Mouse (Mus musculus): ENCODE data around the gene Il12rb1. TPM values are rescaled to one million over a fixed set of nuclear protein-coding genes. Genes with fewer than 3 reads are reported as not detected.
A peak's percentile ranks its signal among the peaks of the same experiment; 100 is the strongest.

The Il12rb1 gene
- 0.58 and 0.94 TPM in 2 replicates for polyA plus RNA-seq (2012; rRNA removed)

DNA sequence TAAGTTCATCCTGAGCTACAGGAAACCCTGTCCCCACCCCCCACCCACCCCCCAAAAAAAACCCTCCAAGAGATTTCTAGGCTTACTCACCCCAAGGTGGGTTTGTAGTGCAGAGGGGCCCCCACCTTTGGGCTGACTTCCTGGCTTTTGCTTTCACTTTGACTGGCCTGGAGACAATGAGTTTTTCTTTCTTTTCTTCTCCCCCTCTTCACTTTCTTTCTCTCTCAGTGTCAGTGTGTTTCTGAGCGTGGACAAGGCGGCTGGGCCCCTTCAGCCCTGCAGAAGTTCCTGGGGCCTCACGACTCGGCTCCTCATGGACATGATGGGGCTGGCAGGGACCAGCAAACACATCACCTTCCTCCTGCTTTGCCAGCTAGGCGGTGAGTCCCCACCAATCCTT lies at the start of gene Il12rb1:
Gene Il12rb1, plus strand, starts transcription at position 211 of the 400 bp plus-strand sequence.
- no peak for DNase-seq (ENCODE audit: low spot score)

DNA sequence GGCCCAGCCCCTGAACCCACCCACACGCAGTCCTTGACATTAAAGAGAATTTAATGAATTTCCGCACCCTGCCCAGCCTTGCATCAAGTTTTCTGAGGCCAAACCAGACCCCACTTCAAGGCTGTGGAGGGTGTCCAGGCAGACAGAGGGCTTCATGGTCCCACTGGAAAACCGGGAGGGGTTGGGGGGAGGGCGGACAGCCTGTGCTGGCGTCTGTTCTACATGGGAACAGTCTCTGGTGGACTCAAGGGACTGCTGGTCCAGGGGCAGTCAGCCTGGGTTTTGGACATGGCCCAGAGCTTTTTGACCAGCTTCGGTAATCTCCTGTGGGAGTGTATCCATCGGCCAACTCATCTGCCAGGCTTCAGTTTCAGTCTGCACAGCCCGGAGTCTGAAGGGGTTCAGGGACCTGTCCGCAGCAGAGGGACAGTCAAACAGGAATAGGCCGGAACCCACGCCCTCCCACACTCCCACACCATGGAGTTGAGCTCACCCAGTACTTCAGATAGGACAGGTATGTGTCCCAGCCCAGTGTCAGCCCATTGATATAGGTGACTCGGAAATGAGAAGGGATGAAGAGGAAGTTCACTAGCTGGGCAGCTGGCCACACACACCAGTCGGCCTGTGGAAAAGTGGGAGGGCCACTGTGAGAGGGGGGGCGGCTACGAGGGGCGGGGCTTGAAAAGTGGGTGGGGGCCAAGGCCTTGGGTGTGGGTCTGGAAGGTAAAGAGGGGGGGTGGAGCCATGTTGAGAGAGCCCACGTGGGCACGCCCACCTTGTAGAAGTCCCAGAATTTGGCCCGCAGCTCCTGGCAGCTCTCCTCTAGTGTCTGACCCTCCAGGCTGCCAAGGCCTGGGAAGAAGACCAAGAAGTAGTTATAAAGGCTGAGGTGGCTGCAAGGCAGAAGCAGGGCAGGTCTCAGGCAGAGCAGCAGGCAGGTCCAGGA lies 49.4 kb upstream of the Il12rb1 start:
- DNase-seq (ENCODE audit: low spot score), result no peak

DNA sequence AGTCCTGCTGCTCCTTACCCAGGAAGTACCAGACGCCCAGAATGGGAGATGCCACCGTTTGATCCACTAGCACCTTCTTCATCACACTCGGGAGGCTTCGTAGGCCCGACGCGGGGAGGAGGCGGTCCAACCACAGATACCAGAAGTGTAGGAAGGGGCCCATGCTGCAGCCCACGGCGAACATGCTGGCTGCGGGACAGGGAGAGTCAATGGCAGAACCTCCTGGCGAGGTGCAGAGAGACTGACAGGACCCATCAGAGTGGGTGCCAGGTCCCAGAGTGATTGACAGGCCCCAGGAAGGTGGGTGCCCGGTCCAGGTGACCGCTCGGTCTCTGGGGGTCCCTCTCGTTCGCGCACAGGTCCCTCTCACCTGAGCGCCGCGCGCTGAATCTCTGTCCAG lies 47.9 kb upstream of the Il12rb1 start:
- no peak for DNase-seq (ENCODE audit: low spot score)

DNA sequence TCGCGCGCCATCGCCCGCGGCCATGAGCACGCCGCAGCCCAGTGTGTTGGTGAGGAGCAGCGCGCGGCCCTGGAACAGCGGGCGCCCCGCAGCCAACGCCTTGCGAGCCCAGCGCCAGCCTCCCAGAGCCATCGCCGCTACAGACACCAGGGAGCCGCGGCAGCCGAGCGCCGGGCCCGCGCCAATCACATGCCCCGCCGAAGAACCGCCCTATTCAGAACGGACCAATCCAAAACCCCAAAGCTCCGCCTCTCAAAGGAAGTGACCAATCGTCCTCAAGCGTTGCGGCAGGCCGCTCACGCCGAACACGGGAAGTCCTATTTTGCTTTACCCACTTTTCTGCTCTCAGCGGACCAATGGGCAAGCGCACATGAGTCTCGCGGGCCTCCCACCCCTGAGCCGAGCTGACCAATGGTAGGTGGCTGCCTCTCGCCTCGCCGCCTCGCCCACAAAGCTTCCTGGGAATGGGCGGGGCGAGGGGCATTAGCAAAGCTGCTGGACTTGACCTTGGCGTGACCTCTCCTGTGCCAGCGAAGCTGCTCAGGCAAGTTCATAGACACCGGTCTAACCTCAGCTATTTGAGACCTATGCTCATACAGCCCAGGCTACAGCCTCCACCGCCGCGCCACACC lies 47.4 kb upstream of the Il12rb1 start, which contains the start of gene Mpv17l2:
Gene Mpv17l2, minus strand, starts transcription at position 172 of the 632 bp plus-strand sequence.
- peak; percentile 77 for DNase-seq (ENCODE audit: low spot score)

DNA sequence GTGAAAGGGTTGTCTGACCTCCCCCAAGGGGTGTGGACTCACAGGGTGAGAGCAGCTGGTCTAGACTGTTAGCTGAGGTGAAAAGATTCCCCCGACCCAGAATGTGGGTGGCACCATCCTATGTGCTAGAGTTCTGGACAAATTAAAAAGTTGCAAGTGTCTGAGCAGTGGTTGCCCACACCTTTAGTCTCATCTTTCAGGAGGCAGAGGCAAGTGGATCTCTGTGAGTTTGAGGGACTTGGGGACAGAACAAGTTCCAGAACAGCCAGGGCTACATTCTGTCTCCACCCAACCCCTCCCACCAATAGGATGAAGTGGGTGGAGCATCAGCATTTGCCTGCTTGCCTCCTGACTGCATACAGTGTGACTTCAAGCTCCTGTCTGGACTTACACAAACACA lies 46.1 kb upstream of the Il12rb1 start:
- no peak for DNase-seq (ENCODE audit: low spot score)

DNA sequence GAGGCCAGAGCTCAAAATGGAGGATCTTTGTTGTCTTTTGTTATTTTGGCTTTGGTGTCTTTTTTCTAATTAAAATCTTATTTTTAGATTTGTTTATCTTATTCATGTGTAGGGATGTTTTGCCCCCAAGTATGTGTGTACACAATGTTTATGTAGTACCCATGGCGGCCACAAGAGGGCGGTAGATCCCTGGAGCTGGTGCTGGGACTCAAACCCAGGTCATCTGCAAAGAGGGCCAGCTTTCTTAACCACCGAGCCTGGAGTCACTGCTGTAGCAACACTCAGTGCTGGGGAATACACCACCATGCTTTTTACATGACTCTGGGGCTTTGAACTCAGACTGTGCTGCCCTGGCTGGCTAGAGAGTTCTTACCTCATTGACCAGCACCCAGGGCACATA lies 44.9 kb upstream of the Il12rb1 start:
- DNase-seq (ENCODE audit: low spot score), result no peak

DNA sequence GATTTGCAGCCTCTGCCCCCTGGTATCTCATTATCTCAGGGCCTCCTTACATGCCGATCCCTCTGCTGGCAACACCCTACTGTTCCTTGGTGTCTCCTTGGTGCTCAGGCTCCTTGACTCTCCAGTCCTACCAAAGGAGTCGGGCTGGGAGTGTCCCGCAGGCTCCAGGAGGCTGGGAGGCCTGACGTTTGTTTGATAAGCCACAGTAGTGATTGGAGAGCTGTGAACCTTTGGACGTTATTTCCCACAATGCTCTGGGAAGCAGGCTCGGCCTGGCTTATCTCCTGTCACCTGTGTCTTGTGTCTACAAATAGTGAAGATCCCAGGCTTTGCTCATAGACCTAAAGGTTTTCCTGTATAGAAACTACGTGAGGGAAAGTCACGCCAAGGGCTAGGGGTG lies 44.2 kb upstream of the Il12rb1 start:
- DNase-seq (ENCODE audit: low spot score), result no peak

DNA sequence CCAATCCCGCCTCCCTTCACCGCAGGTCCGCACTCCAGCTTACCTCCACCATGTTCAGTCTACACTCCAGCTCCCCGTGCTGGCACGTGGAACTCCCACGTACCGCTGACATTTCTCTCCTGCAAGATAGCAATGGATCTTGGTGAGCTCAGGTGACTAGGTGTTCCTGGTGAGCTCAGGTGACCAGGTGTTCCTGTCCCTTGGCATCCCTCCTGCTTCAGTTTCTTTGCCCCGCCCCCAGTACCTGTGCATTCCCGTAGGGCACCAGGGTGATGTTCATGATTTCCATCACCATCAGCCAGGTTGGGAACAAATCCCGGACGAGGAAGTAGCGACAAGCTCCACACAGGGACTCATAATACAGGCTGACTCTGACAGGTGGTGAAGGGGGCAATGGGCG lies 43.6 kb upstream of the Il12rb1 start:
- no peak for DNase-seq (ENCODE audit: low spot score)

DNA sequence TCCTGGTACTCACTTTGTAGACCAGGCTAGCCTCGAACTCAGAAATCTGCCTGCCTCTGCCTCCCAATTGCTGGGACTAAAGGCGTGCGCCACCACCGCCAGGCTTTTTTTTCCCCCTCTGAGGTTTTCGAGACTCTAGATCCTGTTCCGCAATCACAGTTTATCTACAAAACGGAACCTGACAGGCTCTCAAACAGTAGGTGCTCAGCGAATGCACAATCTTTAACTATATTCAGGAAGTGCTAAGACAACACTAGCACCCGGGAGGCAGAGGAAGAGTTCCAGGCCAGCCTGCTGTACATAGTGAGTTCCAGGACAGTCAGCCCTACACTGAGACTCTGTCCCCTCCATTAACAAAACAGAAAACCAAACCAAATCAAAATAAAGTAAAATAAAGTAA lies 42.9 kb upstream of the Il12rb1 start:
- no peak for DNase-seq (ENCODE audit: low spot score)

DNA sequence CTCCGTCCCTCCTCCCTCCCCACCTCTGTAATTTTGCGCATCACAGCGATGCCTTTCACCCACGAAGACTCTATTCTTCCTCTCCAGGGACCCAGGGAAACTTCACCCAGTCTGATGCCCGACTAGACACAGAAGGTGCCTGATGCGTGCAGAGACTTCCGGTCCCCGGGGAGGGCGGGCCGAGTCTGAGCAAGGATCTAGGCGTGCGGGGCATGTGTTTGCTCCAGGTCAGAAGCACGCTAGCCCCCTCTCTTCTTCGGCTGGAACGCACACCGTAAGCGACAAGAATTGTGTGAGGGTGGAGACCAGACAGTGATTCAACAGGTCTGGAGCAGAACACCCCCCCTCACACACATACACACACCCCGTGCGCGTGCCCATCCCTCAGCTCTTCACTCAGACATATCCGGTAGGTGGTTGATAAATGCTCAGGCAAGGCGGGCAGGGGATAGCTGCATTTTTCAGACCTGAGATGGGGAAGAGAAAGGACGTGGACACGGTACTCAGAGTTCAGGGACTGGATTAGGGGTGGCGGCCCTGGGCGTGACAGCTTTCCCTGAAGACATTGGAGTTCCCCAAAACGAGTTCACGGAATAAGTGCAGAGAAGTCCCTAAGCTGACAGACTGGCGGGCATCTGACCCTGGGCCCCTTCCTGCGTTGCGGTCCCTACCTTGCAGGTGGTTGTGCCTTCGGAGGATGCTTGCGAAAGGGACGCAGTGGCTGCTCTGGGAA lies 42.2 kb upstream of the Il12rb1 start:
- no peak for DNase-seq (ENCODE audit: low spot score)

DNA sequence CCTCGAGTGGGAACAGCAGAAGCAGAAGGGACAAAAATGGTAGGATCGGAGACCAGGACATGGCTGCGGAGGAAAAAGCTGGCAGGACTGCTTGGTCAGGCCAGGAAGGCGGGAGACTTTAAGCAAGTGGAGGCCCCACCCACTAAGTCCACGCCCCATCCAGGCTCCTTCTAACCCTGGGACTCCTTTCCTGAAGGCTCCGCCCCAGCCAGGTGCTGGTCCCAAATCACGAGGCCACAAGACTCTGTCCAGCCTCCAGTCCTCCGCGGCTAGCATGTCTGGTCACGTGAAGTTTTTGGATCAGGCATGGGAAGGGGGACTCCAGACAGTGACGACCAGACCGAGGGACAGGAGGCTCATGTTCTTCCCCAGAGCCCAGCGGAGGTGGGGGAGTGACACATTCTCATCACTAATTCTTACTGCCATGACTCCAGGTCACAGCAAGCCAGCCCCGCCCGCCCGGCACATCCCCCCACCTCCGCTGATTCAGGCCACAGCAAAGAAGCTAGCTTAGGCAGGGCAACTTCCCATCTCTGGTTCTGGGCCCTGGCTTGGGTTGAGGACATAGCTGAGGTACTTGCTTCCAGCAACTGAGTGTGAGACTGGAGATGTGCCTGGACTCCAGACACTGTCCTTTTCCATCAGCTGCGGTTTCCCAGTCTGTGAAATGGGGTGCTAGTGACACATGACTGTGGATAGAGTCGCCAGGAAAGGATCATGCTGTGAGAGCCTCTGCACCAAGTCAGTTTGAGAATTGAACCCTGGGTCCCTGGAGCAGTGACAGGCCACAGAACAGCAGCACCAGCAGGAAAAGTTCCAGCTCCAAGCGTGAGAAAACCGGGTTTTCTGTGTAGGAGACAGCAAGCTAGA lies 41.4 kb upstream of the Il12rb1 start:
- no peak for DNase-seq (ENCODE audit: low spot score)

DNA sequence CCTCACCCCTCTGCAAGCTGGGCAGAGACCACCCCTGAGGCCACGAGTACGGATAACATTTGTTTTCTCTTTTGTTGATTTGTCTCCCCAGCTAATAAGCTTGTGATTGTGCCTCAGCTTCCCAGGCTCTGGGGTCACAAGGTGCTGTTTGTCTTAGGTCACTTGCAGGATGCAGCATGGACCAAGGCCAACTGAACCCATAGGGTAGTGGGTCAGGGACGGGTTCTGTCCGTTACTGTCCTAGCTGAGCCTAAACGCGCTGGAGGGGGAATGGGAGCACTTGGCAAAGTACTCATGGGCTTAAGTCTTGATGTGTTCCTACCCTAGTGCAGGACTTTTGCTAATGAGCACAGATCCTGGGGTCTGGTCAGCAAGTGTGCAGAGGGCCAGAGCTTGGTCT lies 40.7 kb upstream of the Il12rb1 start:
- no peak for DNase-seq (ENCODE audit: low spot score)

DNA sequence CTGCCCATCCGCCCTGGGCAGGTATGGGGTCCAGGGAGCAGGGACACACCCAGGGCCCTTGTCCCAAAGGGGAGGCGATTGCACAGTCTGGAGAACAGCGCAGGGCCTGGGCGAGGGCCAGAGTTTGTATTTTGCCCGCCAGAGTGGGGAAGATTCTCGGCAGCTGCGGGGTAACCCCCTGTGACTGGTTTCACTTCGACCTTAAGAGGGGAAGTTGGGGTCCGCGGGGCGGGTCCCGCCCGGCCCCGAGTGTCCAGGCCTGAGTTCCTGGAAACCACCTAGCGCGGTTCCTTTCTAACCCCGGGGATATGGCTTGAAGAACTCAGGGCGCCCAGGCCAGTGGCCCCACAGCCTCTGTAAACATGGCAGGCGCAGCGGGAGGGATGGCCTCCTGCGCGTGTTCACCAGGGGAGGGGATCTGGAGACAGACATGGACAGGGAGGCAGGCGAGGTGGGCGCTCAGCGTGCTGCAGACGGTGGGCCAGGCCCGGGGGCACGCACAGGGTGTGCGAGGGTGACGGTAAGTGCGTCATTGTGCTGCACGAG lies 39.9 kb upstream of the Il12rb1 start:
- DNase-seq (ENCODE audit: low spot score), result no peak

DNA sequence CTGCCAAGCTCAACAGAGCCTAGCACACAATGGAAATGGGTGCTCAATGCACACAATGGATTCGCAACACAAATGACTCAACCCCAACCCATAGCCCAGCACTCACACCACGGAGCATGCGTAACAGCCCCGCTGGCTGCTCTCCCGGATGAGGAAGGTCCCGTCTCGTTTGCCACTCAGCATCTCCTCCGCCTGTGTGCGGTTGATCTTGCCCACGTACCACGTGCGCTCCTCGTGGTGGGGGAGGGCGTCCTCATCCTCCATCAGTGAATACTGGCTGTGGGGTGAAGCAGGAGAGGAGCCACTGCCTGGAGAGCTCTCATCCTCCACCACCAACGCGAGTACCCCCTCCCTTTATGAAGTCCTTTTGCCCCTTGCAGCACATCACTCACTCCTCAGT lies 39.3 kb upstream of the Il12rb1 start:
- no peak for DNase-seq (ENCODE audit: low spot score)

DNA sequence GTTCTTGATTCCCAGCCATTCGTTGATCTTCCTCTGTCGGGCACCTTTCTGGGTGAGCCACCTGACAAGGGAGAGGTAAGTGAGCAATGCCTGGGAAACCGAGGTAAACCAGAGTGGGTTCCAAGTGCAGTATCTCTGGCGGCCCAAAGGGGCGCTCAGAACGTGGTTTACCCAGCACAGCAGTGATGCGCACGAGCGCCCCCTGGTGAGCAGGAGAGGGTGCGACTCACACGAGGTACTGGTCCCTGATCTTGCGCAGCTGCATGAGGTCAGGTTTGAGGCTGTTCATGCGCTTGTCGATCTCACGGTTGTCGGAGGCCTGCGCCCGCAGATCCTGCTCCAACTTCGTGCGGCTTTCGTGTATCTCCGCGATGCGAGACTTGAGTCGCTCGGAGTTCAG lies 38.9 kb upstream of the Il12rb1 start:
- peak; percentile 93 for DNase-seq (ENCODE audit: low spot score)

DNA sequence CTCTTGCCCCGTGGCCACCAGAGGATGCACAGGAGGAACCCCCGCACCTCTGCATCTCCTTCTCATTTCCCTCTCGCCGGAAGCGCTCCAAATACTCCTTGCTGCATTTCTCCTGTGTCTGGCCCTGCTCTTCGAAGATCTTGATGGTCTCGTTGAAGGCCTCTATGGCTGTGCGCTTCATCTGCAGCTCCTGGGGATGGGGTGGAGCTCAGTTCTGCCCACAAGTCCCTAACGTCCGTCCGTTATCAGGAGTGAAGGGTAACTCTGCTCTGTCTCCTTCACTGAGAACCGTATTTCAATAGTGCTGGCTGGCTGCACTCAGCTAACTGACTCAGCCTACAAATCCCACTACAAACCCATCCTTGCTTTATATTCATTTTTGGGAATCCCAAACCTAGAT lies 38.4 kb upstream of the Il12rb1 start:
- DNase-seq (ENCODE audit: low spot score), result no peak

DNA sequence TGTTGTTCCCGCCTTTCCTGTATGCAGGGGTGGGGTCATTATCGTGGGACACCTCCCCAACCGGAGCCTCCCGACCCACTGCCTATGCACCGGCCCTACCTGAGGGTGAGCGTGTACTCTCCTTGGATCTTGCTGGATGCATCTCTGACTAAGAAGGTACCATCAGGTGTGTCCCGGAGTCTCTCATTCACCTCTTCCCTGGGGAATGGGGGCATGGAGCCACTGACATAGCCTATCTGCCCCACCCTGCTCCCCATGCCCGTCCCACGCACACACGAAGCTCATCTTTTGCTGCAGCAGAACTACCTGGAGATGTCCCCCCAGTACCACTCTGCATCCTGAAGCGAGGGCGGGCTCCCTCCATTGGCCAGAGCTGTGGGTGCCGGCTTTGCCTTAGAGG lies 37.5 kb upstream of the Il12rb1 start:
- DNase-seq (ENCODE audit: low spot score), result no peak

DNA sequence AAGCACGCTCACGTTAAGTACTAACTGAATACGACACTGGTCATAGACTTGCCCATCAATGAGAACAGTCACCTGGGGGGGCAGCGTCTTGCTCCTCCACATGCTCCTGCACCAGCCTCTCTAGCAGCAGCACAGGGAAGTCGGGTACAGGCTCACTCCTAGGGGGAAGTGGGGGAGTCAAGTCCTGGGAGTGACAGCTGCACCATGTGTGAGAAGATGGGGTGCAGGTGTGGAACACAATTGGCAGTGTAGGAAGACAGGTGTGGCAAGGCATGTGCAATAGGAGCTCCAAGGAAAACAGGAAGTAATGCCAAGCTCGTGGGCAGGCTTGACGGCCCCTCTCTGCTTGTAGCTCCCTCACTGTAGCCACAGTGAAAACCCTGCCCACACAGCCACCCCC lies 37.0 kb upstream of the Il12rb1 start:
- no peak for DNase-seq (ENCODE audit: low spot score)

DNA sequence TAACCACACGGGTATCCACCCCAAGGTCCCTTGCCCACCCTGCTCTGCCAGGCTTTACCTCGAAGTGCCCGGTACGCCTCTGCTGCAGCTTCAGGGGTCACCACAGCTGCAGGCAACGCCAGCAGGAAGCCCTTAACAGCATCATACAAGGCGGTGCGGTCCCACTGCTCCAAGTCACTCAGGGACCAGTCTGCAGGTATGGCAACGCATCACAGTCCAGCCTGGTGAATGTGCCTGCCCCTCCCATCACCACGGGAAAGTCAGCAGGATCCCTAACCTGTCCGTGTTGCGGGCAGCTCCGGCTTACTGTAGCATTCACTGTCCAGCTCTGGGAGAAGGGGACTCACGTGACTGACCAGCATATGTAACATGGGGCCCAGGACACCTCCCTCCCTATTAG lies 36.2 kb upstream of the Il12rb1 start:
- DNase-seq (ENCODE audit: low spot score), result no peak

DNA sequence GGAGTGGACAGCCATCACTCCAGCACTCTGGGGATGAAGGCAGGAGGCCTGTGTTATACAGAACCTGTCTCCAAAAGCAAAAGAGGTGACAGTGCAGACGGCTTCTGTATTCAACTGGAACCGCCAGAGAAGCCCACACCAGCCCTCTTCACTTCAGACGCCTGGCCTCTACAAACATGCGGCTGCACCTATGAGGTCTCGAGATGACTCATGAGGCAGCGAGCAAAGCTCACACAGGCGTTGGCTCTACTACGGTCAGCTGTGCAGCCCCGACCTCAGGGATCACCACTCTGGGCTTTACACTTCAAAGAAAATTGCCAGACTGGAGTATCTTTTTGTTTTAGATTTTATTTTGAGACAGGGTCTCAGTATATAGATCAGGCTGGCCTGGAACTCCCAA lies 35.4 kb upstream of the Il12rb1 start:
- DNase-seq (ENCODE audit: low spot score), result no peak

DNA sequence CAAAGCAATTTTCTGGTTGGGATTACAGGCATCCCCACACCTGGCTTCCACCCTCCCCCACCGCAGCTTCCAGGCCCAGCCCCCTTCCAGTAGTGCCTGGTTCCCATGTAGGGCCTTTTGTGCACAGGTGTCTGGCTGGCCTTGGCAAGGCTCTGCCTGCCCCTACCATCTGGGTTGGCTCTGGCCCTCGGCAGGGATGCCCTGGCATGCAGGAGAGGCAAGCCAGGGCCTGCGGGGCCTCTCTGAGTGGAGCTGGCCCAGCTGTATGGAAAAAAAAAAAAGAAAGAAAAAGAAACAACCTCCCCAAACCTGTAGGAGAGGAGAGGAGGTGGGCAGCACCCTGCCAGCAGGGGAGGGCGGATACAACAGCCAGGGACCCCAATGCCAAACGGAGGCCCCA lies 34.8 kb upstream of the Il12rb1 start:
- DNase-seq (ENCODE audit: low spot score), result no peak

All from urinary bladder, adult 2 months (tissue).